ENCODE assay signal across 8 mouse cellular contexts in genomic region chr4:149854301-149854708, GRCm38 (mm10).
DNase-seq lines count a peak whose midpoint lies in the region; ATAC-seq and TF ChIP-seq lines count a peak whose summit lies in the region.

No protein-coding gene starts in this region.

- peak overlapping the region; percentile 45 for H3K4me3 ChIP-seq in gastrocnemius, adult 2 months
- H3K4me3 ChIP-seq in embryonic facial prominence, embryonic 12.5 days, result peak overlapping the region; percentile 23
- H3K4me3 ChIP-seq in limb, embryonic 15.5 days, result peak overlapping the region; percentile 5; the same call in 1 of the 2 replicates
- peak overlapping the region; percentile 22; the same call in 1 of the 2 replicates for H3K4me3 ChIP-seq in neural tube, embryonic 11.5 days (ENCODE audit: low read depth, low read length)

- ATAC-seq in embryonic facial prominence, embryonic 12.5 days (ENCODE audit: insufficient number of reproducible peaks, insufficient read depth, low FRiP score, low TSS enrichment), result no peak
- no peak for ATAC-seq in limb, embryonic 15.5 days (ENCODE audit: insufficient number of reproducible peaks, low FRiP score, low TSS enrichment, low read depth)
- ATAC-seq in neural tube, embryonic 11.5 days (ENCODE audit: insufficient read depth, low FRiP score, low TSS enrichment), result peak; percentile 85; the same call in 1 of the 2 replicates

- H3K4me2 ChIP-seq in embryonic facial prominence, embryonic 12.5 days (replicated peaks), result peak overlapping the region; percentile 51
- H3K4me2 ChIP-seq in limb, embryonic 15.5 days, result peak overlapping the region; percentile 36
- H3K4me2 ChIP-seq in neural tube, embryonic 11.5 days (ENCODE audit: low read depth), result peak overlapping the region; percentile 56

- no peaks in the 10 kb centered on the region for H3K36me3 ChIP-seq in embryonic facial prominence, embryonic 12.5 days
- H3K36me3 ChIP-seq in limb, embryonic 15.5 days, result no peaks in the 10 kb centered on the region
- no peaks in the 10 kb centered on the region for H3K36me3 ChIP-seq in neural tube, embryonic 11.5 days (ENCODE audit: control insufficient read depth, insufficient read depth, low read length)

- peak overlapping the region; percentile 43 for H3K27ac ChIP-seq in gastrocnemius, adult 2 months
- H3K27ac ChIP-seq in embryonic facial prominence, embryonic 12.5 days, result peak overlapping the region; percentile 74
- H3K27ac ChIP-seq in limb, embryonic 15.5 days, result no peak overlapping the region
- peak overlapping the region; percentile 41; the same call in 1 of the 2 replicates for H3K27ac ChIP-seq in neural tube, embryonic 11.5 days (ENCODE audit: low read depth, low read length)

- H3K4me1 ChIP-seq in embryonic facial prominence, embryonic 12.5 days, result peaks cover 38% of the 10 kb centered on the region
- H3K4me1 ChIP-seq in limb, embryonic 15.5 days, result peaks cover 41% of the 10 kb centered on the region
- H3K4me1 ChIP-seq in neural tube, embryonic 11.5 days (ENCODE audit: control insufficient read depth, insufficient read depth, low read length), result peaks cover 6% of the 10 kb centered on the region

- 2% methylated on average over 21 of the region's 21 CpGs for WGBS in embryonic facial prominence, embryonic 12.5 days
- 3% methylated on average over 21 of the region's 21 CpGs for WGBS in limb, embryonic 15.5 days
- 3% methylated on average over 21 of the region's 21 CpGs for WGBS in neural tube, embryonic 11.5 days

- peak; percentile 71 for DNase-seq in gastrocnemius, adult 2 months
- DNase-seq in gastrocnemius, postnatal 36 days, result no peak
- DNase-seq in T-cell, adult 2 months (ENCODE audit: low spot score), result peak; percentile 84
- DNase-seq in hindlimb bud, embryonic 11.5 days (ENCODE audit: extremely low spot score, low read depth, low spot score), result peak; percentile 72
- DNase-seq in neural tube, embryonic 11.5 days (ENCODE audit: low spot score), result peak; percentile 82
- DNase-seq in thymus, adult 18-20 months, result peak; percentile 79 to 90

- H3K9me3 ChIP-seq in embryonic facial prominence, embryonic 12.5 days, result no peaks in the 10 kb centered on the region
- H3K9me3 ChIP-seq in limb, embryonic 15.5 days, result no peaks in the 10 kb centered on the region
- no peaks in the 10 kb centered on the region for H3K9me3 ChIP-seq in neural tube, embryonic 11.5 days (ENCODE audit: control insufficient read depth, low read length)

- intact Hi-C loops in gastrocnemius, adult 2 months (cut with DNase I), result no loop called here
- intact Hi-C loops in gastrocnemius, postnatal 36 days (cut with DNase I), result no loop called here

- H3K27me3 ChIP-seq in embryonic facial prominence, embryonic 12.5 days, result no peaks in the 10 kb centered on the region
- no peaks in the 10 kb centered on the region for H3K27me3 ChIP-seq in limb, embryonic 15.5 days
- no peaks in the 10 kb centered on the region for H3K27me3 ChIP-seq in neural tube, embryonic 11.5 days (ENCODE audit: control insufficient read depth, insufficient read depth, low read length)

- H3K9ac ChIP-seq in embryonic facial prominence, embryonic 12.5 days, result no peak overlapping the region
- H3K9ac ChIP-seq in limb, embryonic 15.5 days, result no peak overlapping the region
- H3K9ac ChIP-seq in neural tube, embryonic 11.5 days (ENCODE audit: low read length), result peak overlapping the region; percentile 46

- TF ChIP-seq CTCF in gastrocnemius, adult 2 months (IDR thresholded peaks at IDR 0.05), result peak; percentile 44

Comparison
In these comparisons a context has a peak if more than half of its experiments do, and no peak if none do; other contexts are left out.
1. DNase-seq: peak in gastrocnemius, adult 2 months (single experiment), T-cell, adult 2 months (single experiment), hindlimb bud, embryonic 11.5 days (single experiment), neural tube, embryonic 11.5 days (single experiment) and thymus, adult 18-20 months (2 of 2); none in gastrocnemius, postnatal 36 days (0 of 2).
2. Peak in every context shown above with its lines, with median percentiles within 50 percentile points of each other: H3K4me3 ChIP-seq and H3K4me2 ChIP-seq.